Mouse (Mus musculus) left cerebral cortex, postnatal 10 days (tissue): ENCODE measurements around the gene Clpp. TPM values are rescaled to one million over a fixed set of nuclear protein-coding genes. Genes with fewer than 3 reads are reported as not detected.

Experiments
- DNase-seq, 2 experiments: peaks; one replicate each; pipeline ENCODE4 v3.0.0; 2021 to 2022; ENCODE audit warnings: low spot score in 2 of 2, mixed read lengths in 1 of 2; ENCODE audit errors: extremely low spot score in 1 of 2
- intact Hi-C: fragments of 180-260 bp; cut with DNase I; formaldehyde crosslinking; loops from one replicate; pipeline ENCODE4 v1.15.1; 2025
- total RNA-seq, 2 experiments: library from RNA; stranded (reverse); gene quantifications; 2 replicates each; pipeline ENCODE4 v1.2.3; 2021

Gene Clpp
- total RNA-seq, 2 experiments from 2014 or later: 51.0 to 52.6 TPM

GRCm38 (mm10) chr17:57012245-57012795 lies 22.2 kb downstream of the Clpp start:
- DNase-seq: no peak
- intact Hi-C loops: no loop called here

GRCm38 (mm10) chr17:57019693-57020092 lies 29.6 kb downstream of the Clpp start:
- no peak for DNase-seq
- intact Hi-C loops: no loop called here

- intact Hi-C loops: no loop called here
- no peak for DNase-seq
Observed at GRCm38 (mm10) chr17:57020960-57021359, 30.9 kb downstream of the Clpp start.

GRCm38 (mm10) chr17:57027471-57027870 lies 37.4 kb downstream of the Clpp start:
- intact Hi-C loops: no loop called here
- DNase-seq: no peak

GRCm38 (mm10) chr17:57029691-57030090 lies 39.6 kb downstream of the Clpp start:
- intact Hi-C loops: no loop called here
- DNase-seq: peak in 1 of 2 experiments; percentile 24

GRCm38 (mm10) chr17:57030931-57031660 lies 41.0 kb downstream of the Clpp start, which contains the start of gene Khsrp:
Gene Khsrp (minus strand): TSS chr17:57031522.
- intact Hi-C loops: no loop called here
- peak in 1 of 2 experiments; percentile 80 for DNase-seq

GRCm38 (mm10) chr17:57031661-57032420 lies 41.7 kb downstream of the Clpp start:
- intact Hi-C loops: no loop called here

GRCm38 (mm10) chr17:57032854-57033253 lies 42.7 kb downstream of the Clpp start:
- intact Hi-C loops: no loop called here
- DNase-seq: no peak

More at GRCm38 (mm10) chr17:57031661-57032420, 41.7 kb downstream of the Clpp start:
- peak; percentile 100 for DNase-seq

GRCm38 (mm10) chr17:57038978-57039377 lies 48.9 kb downstream of the Clpp start:
- DNase-seq: no peak
- intact Hi-C loops: no loop called here

- DNase-seq: no peak
- intact Hi-C loops: no loop called here
Observed at GRCm38 (mm10) chr17:57041554-57041953, 51.4 kb downstream of the Clpp start, which contains the start of gene Slc25a41. Gene Slc25a41 (minus strand): TSS chr17:57041654.

Other genes with a start within 250 kb of the Clpp start
- gene Nrtn, start 232.8 kb upstream of the Clpp start, total RNA-seq: 1 to 10 TPM; 1.8 to 2.4 TPM
- gene Dus3l, start 225.5 kb upstream of the Clpp start, total RNA-seq: 10 to 100 TPM; 75.4 to 76.4 TPM
- gene Prr22, start 220.1 kb upstream of the Clpp start, total RNA-seq: 1 to 10 TPM in 1 of 2 experiments, under 1 TPM in 1; 0.49 to 1.4 TPM
- 1 to 10 TPM; 1.4 to 2.3 TPM for gene Rfx2, start 159.3 kb upstream of the Clpp start, total RNA-seq
- not detected for gene Acsbg2, start 115.9 kb upstream of the Clpp start, total RNA-seq
- gene 1700061G19Rik, start 114.8 kb upstream of the Clpp start, total RNA-seq: under 1 TPM; 0.16 to 0.41 TPM
- gene Mllt1, start 54.9 kb upstream of the Clpp start, total RNA-seq: 10 to 100 TPM; 66.2 to 78.3 TPM
- not detected for gene Acer1, start 8.2 kb upstream of the Clpp start, total RNA-seq
- gene Alkbh7, start 7.0 kb downstream of the Clpp start, total RNA-seq: 10 to 100 TPM; 25.7 to 30.4 TPM
- gene Pspn, start 9.7 kb downstream of the Clpp start, total RNA-seq: not detected
- gene Gtf2f1, start 21.0 kb downstream of the Clpp start, total RNA-seq: 10 to 100 TPM; 47.2 to 51.3 TPM
- under 1 TPM in 1 of 2 experiments, not detected in 1; 0.51 TPM for gene Gm17949, start 21.2 kb downstream of the Clpp start, total RNA-seq
- 100 to 1,000 TPM; 118 to 122 TPM for gene Khsrp, start 41.2 kb downstream of the Clpp start, total RNA-seq
- gene Slc25a41, start 51.3 kb downstream of the Clpp start, total RNA-seq: under 1 TPM in 1 of 2 experiments, not detected in 1; 0.28 TPM
- gene Crb3, start 68.8 kb downstream of the Clpp start, total RNA-seq: under 1 TPM in 1 of 2 experiments, not detected in 1; 0.47 TPM
- gene Slc25a23, start 69.6 kb downstream of the Clpp start, total RNA-seq: 100 to 1,000 TPM; 325 to 326 TPM
- gene Dennd1c, start 88.2 kb downstream of the Clpp start, total RNA-seq: 1 to 10 TPM; 1.4 to 1.6 TPM
- 100 to 1,000 TPM; 519 to 556 TPM for gene Tubb4a, start 97.5 kb downstream of the Clpp start, total RNA-seq
- gene Tnfsf9, start 115.0 kb downstream of the Clpp start, total RNA-seq: under 1 TPM; 0.43 to 0.55 TPM
- gene Cd70, start 159.5 kb downstream of the Clpp start, total RNA-seq: not detected
- not detected for gene Tnfsf14, start 203.9 kb downstream of the Clpp start, total RNA-seq
- gene C3, start 237.8 kb downstream of the Clpp start, total RNA-seq: under 1 TPM; 0.62 to 0.67 TPM